Mouse (Mus musculus) thymus, postnatal 36 days (tissue): ENCODE data around the gene Rab40c.

Experiments used
- DNase-seq, 2 experiments: peaks; one replicate each; pipeline ENCODE4 v3.0.0; 2022; ENCODE audit warnings: mixed read lengths in 2 of 2

The Rab40c gene

DNA sequence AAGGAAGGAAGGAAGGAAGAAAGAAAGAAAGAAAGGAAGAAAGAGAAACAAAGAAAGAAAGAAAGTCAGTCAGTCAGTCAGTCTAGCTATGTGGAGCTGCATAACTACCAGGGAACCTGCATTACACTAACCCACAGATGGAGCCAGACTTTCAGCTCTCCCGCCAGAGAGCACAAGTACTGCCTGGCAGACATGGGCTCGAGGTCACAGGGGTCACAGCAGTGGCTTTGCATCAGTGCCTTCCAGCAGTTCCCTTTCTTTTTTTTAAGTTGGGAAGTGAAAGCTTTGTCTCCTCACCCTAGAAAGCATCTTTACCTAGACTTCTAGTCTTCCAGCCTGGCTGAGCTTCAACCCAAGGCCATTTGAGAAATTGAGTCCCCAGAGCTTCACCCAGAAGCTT lies 24.1 kb downstream of the Rab40c start:
- DNase-seq = no peak

GRCm38 (mm10) chr17:25893975-25894617 lies 25.4 kb downstream of the Rab40c start:
- DNase-seq = peak; percentile 65 to 66

DNA sequence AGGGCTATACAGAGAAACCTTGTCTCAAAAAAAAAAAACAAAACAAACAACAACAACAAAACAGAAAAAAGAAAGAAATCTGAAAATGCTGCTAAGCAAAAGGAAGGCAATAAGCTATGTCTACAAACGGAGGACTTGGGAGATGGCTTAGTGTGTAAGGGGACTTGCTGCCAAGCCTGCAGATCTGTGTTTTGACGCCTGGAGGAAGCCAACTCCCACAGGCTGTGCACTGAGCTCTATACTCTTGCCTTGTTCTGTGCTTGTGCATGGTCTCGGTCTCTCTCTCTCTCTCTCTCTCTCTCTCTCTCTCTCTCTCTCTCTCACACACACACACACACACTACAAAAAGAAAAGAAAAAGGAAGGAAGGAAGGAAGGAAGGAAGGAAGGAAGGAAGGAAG lies 30.7 kb downstream of the Rab40c start:
- no peak for DNase-seq

DNA sequence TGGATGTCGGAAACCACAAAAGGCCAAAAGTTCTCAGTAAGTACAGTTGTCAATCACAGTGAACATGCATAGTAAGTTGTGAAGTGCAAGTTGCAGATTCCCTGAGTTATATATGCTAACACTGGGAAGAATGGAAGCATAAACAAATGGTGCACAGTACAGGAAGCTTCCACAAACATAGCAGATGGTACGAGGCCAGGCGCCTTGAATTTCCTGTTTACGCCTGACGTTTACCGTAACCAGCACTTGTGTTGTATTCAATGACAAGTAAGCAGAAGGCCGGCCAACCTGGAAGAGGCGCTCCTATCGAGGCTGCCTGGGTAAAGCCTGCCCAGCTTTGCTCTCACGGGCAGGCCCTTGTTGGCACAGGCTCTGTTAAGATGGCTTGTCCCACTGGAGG lies 32.1 kb downstream of the Rab40c start:
- no peak for DNase-seq

DNA sequence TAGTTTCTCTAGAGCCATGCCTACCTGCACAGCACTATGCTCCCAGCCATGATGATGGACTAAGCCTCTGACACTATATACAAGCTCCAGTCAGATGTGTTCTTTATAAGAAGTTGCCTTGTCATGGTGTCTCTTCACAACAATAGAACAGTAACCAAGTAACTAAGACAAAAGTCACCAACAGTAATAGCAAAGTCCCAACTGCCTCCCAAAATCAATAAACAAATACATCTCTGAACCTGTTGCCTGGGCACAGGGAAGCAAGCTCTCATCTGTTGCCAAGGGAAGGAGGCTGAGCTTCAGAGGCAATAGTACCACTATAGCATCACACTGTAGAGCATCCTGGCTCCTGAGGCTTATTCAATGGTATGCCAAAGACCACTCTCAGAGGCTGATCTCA lies 32.7 kb downstream of the Rab40c start:
- DNase-seq = no peak

GRCm38 (mm10) chr17:25885636-25886035 lies 33.9 kb downstream of the Rab40c start:
- DNase-seq = peak in 1 of 2 experiments; percentile 24

DNA sequence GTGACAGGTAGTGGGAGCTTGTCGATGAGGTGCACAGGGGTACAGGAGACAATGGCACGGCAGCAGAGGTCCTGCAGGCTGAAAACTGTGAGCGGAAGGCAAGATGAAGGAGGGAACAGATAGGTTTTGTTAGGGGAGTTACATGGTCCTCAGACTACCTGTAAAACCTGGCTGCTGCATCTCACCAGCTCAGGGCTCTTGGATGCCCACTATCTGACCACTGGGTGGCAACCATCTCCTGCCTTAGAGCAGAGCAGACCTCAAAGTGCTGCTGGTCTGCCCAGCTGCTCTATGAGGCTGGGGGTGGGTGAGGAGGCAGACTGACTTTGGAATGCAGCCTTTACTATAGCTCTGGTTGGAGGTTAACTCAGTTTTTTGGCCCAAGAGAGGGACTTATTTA lies 35.7 kb downstream of the Rab40c start:
- no peak for DNase-seq

GRCm38 (mm10) chr17:25883268-25883667 lies 36.3 kb downstream of the Rab40c start:
- DNase-seq = no peak

- DNase-seq = no peak
Measured at GRCm38 (mm10) chr17:25882306-25882705, 37.2 kb downstream of the Rab40c start.

DNA sequence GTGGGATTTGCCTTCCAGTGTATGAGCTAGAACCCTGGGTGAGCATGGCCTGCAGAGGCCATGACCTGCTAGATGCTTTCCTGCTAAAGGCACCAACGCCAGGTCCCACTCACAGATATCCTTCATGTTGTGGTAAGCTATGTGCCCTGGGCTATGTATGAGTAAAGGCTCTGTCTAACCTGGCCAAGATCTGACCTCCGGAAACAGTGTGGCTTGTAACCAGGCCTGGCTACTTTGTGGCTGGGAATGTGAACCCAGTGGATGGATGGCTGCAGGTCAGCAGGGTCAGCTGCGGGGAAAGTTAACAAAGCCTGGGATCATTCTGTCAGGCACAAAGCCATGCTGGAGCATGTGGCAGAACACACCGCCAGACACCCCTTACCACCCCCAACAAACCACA lies 37.8 kb downstream of the Rab40c start:
- DNase-seq = no peak

- DNase-seq = no peak
Measured at GRCm38 (mm10) chr17:25880913-25881641, 38.5 kb downstream of the Rab40c start.

- DNase-seq = no peak
Measured at GRCm38 (mm10) chr17:25880196-25880910, 39.2 kb downstream of the Rab40c start, which contains the start of gene Wfikkn1. Gene Wfikkn1, minus strand, starts transcription at chr17:25880858.

- no peak for DNase-seq
Measured at GRCm38 (mm10) chr17:25879750-25880149, 39.8 kb downstream of the Rab40c start.

GRCm38 (mm10) chr17:25879261-25879660 lies 40.3 kb downstream of the Rab40c start:
- peak in 1 of 2 experiments; percentile 25 for DNase-seq

DNA sequence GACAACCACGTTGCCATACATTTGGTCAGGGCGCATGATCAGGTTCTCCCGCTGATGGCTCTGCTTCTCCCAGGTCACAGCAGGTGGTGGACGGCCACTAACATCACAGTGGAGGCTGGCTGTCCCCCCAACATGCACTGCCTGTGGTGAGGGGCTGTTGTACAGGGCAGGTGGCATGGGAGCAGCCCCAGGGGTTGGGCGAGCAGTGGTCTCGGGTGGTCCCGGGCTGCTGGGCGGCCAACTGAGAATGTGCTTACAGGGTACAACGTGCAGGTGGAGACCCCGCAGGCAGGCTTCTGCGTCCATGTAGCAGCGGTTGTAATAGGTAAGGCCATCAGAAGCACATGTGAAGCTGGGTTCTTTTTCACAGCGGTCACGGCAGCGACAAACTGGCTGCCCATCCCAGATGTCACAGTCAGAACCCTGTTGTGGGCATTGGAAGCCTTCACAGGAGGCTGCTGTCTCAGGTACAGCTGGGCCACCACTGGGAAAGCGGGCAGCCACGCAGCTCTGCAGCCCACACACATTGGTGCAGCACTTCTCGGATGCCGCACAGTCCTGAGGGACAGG lies 40.8 kb downstream of the Rab40c start:
- no peak for DNase-seq

DNA sequence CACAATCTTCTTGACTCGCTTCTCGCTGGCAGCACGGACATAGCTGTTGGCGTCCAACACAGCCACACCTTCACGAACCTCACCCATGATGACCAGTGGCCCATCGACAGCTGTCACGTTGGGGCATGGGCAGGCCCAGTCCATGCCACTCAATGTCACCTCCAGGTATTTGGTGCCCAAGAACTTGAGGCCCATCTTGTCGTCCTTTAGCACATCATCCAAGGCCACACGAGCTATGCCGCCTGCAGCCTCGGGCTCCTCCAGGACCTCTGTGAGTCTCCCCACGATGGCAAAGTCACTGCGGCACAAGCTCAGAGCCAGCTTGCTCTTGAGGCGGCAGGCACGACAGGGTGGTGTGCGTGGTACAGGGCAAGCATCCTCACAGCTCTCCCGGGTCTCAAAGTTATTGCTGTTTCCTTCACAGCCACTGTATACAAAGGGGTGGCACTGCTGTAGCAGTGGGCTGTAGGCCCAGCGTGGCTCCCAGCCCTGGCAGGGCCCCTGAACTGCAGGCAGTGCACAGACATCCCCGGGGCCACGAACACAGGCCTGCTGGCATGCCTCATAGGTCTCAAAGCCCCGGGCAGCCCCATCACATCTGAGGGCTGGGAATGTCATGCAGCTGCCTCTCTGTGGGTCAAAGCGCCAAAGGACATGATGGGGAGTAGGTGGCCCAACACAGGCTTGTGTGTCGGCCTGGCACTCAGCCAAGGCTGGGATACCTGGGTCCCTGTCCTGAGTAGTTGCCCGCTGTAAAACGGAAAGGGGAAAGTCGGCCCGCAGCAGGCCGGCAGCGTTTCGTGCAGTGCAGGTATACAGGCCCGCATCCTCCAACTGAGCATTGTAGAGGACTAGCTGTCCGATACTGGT lies 41.6 kb downstream of the Rab40c start:
- no peak for DNase-seq

DNA sequence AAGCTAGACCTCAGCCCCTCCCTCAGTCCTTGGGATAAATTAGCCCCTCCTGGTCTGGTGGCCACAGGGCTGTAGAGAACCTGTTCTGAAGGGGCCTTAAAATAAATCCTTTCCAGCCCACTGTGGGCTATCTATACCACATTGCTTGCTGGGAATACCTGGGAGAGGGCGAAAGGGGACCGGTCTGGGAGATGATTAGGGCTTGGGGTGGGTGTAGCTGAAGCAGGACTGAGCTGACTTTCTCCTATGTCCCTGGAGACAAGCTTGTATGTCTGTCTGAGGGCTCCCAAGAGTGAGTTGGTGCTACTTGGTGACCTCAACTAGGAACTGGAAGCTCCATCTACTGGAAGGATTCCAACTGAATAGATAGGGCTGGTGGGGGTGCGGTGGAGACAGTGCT lies 42.5 kb downstream of the Rab40c start:
- DNase-seq = no peak

DNA sequence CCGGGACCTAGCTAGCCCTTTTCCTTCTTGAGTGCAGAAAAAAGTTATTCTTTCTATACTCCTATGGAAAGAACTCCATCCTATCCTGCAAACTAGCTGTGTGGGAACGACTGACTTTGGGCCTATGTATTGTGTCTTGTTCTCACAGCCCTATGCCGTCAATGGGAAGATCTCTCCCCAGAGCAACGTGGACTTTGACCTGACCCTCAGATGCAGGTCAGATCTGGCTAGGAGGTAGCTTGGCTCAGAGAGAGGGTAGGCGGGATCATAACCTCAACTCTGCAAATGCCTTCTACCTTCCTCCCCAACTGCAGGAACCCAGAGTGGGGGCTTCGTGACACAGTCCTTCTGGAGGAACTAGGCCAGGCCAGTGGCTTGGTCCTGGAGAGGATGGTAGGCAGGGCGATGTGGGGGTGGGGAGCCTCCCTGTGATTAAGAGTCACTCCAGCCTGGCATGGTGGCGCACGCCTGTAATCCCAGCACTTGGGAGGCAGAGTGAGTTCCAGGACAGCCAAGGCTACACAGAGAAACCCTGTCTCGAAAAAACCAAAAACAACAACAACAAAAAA lies 43.1 kb downstream of the Rab40c start:
- DNase-seq = no peak

DNA sequence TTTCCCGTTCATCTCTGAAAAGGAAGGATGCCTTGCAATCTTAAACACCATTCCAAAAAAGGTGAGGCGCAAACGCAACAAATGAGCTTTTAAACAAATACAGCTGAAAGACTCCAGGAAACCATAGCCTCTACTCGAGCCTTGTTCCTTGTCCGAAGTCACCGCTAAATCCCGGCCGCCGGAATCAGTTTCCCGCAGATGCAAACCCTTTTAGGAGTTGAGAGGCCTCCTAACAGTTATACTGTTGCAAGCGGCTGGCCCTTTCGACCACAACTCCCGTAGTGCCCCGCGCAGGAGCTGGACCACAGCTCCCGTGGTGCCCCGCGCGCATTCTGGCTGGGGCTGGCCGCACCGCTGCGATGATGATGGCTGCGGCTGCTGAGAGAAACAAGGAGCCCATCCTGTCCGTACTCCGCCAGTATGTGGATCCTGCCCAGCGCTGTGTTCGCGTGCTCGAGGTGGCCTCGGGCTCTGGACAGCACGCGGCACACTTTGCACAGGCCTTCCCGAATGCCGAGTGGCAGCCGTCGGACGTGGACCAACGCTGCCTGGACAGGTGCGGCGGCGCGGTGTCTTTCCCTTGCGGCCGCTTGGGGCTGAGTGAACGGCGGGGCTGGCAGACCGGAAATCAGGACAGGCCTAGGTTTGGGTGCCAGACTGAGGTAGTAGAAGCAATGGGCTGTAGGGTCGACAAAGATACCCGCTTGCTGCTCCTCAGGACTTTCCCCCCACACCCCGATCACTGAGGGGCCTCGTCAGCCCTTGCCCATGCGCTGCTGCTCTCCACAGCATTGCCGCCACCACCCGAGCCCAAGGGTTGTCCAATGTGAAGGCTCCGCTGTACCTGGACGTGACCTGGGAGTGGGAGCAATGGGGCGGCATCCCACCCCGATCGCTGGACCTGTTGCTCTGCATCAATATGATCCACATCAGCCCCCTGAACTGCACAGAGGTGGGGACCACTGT lies 44.1 kb downstream of the Rab40c start:
- peak; percentile 81 to 86 for DNase-seq

GRCm38 (mm10) chr17:25874721-25875170 lies 44.8 kb downstream of the Rab40c start, which contains the start of gene Mettl26:
Gene Mettl26, plus strand, starts transcription at chr17:25875074.
- peak; percentile 89 to 94 for DNase-seq
